Mouse (Mus musculus): ENCODE results near the gene Copg1. TPM values are rescaled to one million over a fixed set of nuclear protein-coding genes. Genes with fewer than 3 reads are reported as not detected.

Gene Copg1
- polyA plus RNA-seq, 1 experiment = 37.3 TPM

- WGBS = 68% methylated on average over 1 of the region's 1 CpGs
- no peak for DNase-seq (ENCODE audit: low read depth in 1 of 2, low spot score in 2 of 2)
- H3K4me1 ChIP-seq (ENCODE audit: control insufficient read depth, insufficient read depth, insufficient read length) = no peaks in the 10 kb centered on the region
These were observed 30.5 kb upstream of the Copg1 start for GRCm38 (mm10) chr6:87857071-87857470.

GRCm38 (mm10) chr6:87866211-87866610 is 21.4 kb upstream of the Copg1 start:
- Histone ChIP-seq H3K27ac (ENCODE audit: insufficient read depth, low read length) (no peak overlapping the region), H3K4me1 (ENCODE audit: control insufficient read depth, insufficient read depth, insufficient read length) (no peaks in the 10 kb centered on the region), H3K36me3 (ENCODE audit: control insufficient read depth, insufficient read depth, low read length) (no peaks in the 10 kb centered on the region), H3K27me3 (ENCODE audit: control insufficient read depth, insufficient read depth, low read length) (no peaks in the 10 kb centered on the region), H3K4me3 (ENCODE audit: extremely low read depth, insufficient read depth, insufficient read length) (no peak overlapping the region)
- DNase-seq (ENCODE audit: low read depth in 1 of 2, low spot score in 2 of 2) = no peak
- WGBS = 90% methylated on average over 6 of the region's 6 CpGs
- TF ChIP-seq POLR2A (IDR thresholded peaks at IDR 0.05; ENCODE audit: low read depth, low read length) = no peak
- TF ChIP-seq CTCF (IDR thresholded peaks at IDR 0.05; ENCODE audit: extremely low read depth, insufficient read depth, insufficient read length, insufficient replicate concordance) = no peak

More at GRCm38 (mm10) chr6:87857071-87857470, 30.5 kb upstream of the Copg1 start:
- TF ChIP-seq CTCF (IDR thresholded peaks at IDR 0.05; ENCODE audit: extremely low read depth, insufficient read depth, insufficient read length, insufficient replicate concordance) = no peak
- no peak for TF ChIP-seq POLR2A (IDR thresholded peaks at IDR 0.05; ENCODE audit: low read depth, low read length)
- no peak overlapping the region for H3K4me3 ChIP-seq (ENCODE audit: extremely low read depth, insufficient read depth, insufficient read length)
- no peaks in the 10 kb centered on the region for H3K36me3 ChIP-seq (ENCODE audit: control insufficient read depth, insufficient read depth, low read length)
- no peak overlapping the region for H3K27ac ChIP-seq (ENCODE audit: insufficient read depth, low read length)
- H3K27me3 ChIP-seq (ENCODE audit: control insufficient read depth, insufficient read depth, low read length) = no peaks in the 10 kb centered on the region

- H3K27ac ChIP-seq (ENCODE audit: insufficient read depth, low read length) = no peak overlapping the region
- TF ChIP-seq CTCF (IDR thresholded peaks at IDR 0.05; ENCODE audit: extremely low read depth, insufficient read depth, insufficient read length, insufficient replicate concordance) (no peak), POLR2A (IDR thresholded peaks at IDR 0.05; ENCODE audit: low read depth, low read length) (no peak)
- H3K4me3 ChIP-seq (ENCODE audit: extremely low read depth, insufficient read depth, insufficient read length) = no peak overlapping the region
- no peaks in the 10 kb centered on the region for H3K27me3 ChIP-seq (ENCODE audit: control insufficient read depth, insufficient read depth, low read length)
- H3K36me3 ChIP-seq (ENCODE audit: control insufficient read depth, insufficient read depth, low read length) = no peaks in the 10 kb centered on the region
- no peak for DNase-seq (ENCODE audit: low read depth in 1 of 2, low spot score in 2 of 2)
- WGBS = 60% methylated on average over 2 of the region's 2 CpGs
- H3K4me1 ChIP-seq (ENCODE audit: control insufficient read depth, insufficient read depth, insufficient read length) = no peaks in the 10 kb centered on the region
These were observed 20.4 kb upstream of the Copg1 start for GRCm38 (mm10) chr6:87867256-87867655.

GRCm38 (mm10) chr6:87868871-87869506 is 18.6 kb upstream of the Copg1 start:
- Histone ChIP-seq H3K27ac (ENCODE audit: insufficient read depth, low read length) (no peak overlapping the region), H3K4me1 (ENCODE audit: control insufficient read depth, insufficient read depth, insufficient read length) (no peaks in the 10 kb centered on the region), H3K27me3 (ENCODE audit: control insufficient read depth, insufficient read depth, low read length) (no peaks in the 10 kb centered on the region), H3K4me3 (ENCODE audit: extremely low read depth, insufficient read depth, insufficient read length) (no peak overlapping the region), H3K36me3 (ENCODE audit: control insufficient read depth, insufficient read depth, low read length) (no peaks in the 10 kb centered on the region)
- DNase-seq (ENCODE audit: low read depth in 1 of 2, low spot score in 2 of 2) = no peak
- TF ChIP-seq POLR2A (IDR thresholded peaks at IDR 0.05; ENCODE audit: low read depth, low read length) (no peak), CTCF (IDR thresholded peaks at IDR 0.05; ENCODE audit: extremely low read depth, insufficient read depth, insufficient read length, insufficient replicate concordance) (no peak)
- 53% methylated on average over 9 of the region's 9 CpGs for WGBS

- H3K4me3 ChIP-seq (ENCODE audit: extremely low read depth, insufficient read depth, insufficient read length) = no peak overlapping the region
- no peak for TF ChIP-seq POLR2A (IDR thresholded peaks at IDR 0.05; ENCODE audit: low read depth, low read length)
- no peak for TF ChIP-seq CTCF (IDR thresholded peaks at IDR 0.05; ENCODE audit: extremely low read depth, insufficient read depth, insufficient read length, insufficient replicate concordance)
- H3K27me3 ChIP-seq (ENCODE audit: control insufficient read depth, insufficient read depth, low read length) = no peaks in the 10 kb centered on the region
- H3K36me3 ChIP-seq (ENCODE audit: control insufficient read depth, insufficient read depth, low read length) = no peaks in the 10 kb centered on the region
- WGBS = 63% methylated on average over 1 of the region's 1 CpGs
- DNase-seq (ENCODE audit: low read depth in 1 of 2, low spot score in 2 of 2) = no peak
- H3K4me1 ChIP-seq (ENCODE audit: control insufficient read depth, insufficient read depth, insufficient read length) = no peaks in the 10 kb centered on the region
- H3K27ac ChIP-seq (ENCODE audit: insufficient read depth, low read length) = no peak overlapping the region
These were observed 17.2 kb upstream of the Copg1 start for GRCm38 (mm10) chr6:87870440-87870839.

- no peak for TF ChIP-seq CTCF (IDR thresholded peaks at IDR 0.05; ENCODE audit: extremely low read depth, insufficient read depth, insufficient read length, insufficient replicate concordance)
- TF ChIP-seq POLR2A (IDR thresholded peaks at IDR 0.05; ENCODE audit: low read depth, low read length) = no peak
- Histone ChIP-seq H3K27me3 (ENCODE audit: control insufficient read depth, insufficient read depth, low read length) (no peaks in the 10 kb centered on the region), H3K27ac (ENCODE audit: insufficient read depth, low read length) (no peak overlapping the region), H3K36me3 (ENCODE audit: control insufficient read depth, insufficient read depth, low read length) (no peaks in the 10 kb centered on the region), H3K4me3 (ENCODE audit: extremely low read depth, insufficient read depth, insufficient read length) (no peak overlapping the region), H3K4me1 (ENCODE audit: control insufficient read depth, insufficient read depth, insufficient read length) (peaks cover 3% of the 10 kb centered on the region; the same call in 1 of the 2 replicates)
- no peak for DNase-seq (ENCODE audit: low read depth in 1 of 2, low spot score in 2 of 2)
- WGBS = 91% methylated on average over 7 of the region's 7 CpGs
These were observed 16.4 kb upstream of the Copg1 start for GRCm38 (mm10) chr6:87871240-87871639.

- 28% methylated on average over 1 of the region's 1 CpGs for WGBS
- TF ChIP-seq POLR2A (IDR thresholded peaks at IDR 0.05; ENCODE audit: low read depth, low read length) = no peak
- no peak for TF ChIP-seq CTCF (IDR thresholded peaks at IDR 0.05; ENCODE audit: extremely low read depth, insufficient read depth, insufficient read length, insufficient replicate concordance)
- H3K27ac ChIP-seq (ENCODE audit: insufficient read depth, low read length) = no peak overlapping the region
- peaks cover 5% of the 10 kb centered on the region; the same call in 1 of the 2 replicates for H3K4me1 ChIP-seq (ENCODE audit: control insufficient read depth, insufficient read depth, insufficient read length)
- H3K4me3 ChIP-seq (ENCODE audit: extremely low read depth, insufficient read depth, insufficient read length) = no peak overlapping the region
- H3K36me3 ChIP-seq (ENCODE audit: control insufficient read depth, insufficient read depth, low read length) = no peaks in the 10 kb centered on the region
- DNase-seq (ENCODE audit: low read depth in 1 of 2, low spot score in 2 of 2) = no peak
- H3K27me3 ChIP-seq (ENCODE audit: control insufficient read depth, insufficient read depth, low read length) = no peaks in the 10 kb centered on the region
These were observed 14.5 kb upstream of the Copg1 start for GRCm38 (mm10) chr6:87873104-87873503.
